Mouse (Mus musculus) ES-E14 (cell line): Measurements from ENCODE around the gene Gm35549. TPM values are rescaled to one million over a fixed set of nuclear protein-coding genes. Genes with fewer than 3 reads are reported as not detected.
A peak's percentile ranks its signal among the peaks of the same experiment; 100 is the strongest.

Experiments
- DNase-seq: peaks from one replicate; pipeline ENCODE4 v3.0.0-alpha.2; 2013; ENCODE audit warnings: low read depth, low spot score
- H3K27ac ChIP-seq: 2 replicates; pipeline ENCODE4 v1.5.1; 2012; ENCODE audit warnings: low read depth, mild to moderate bottlenecking, low read length, moderate library complexity, mixed read lengths; ENCODE audit not compliant: poor library complexity, insufficient read depth, severe bottlenecking
- H3K36me3 ChIP-seq: 2 replicates; pipeline ENCODE4 v1.6.1; 2012; ENCODE audit warnings: mild to moderate bottlenecking, low read length, moderate library complexity, mixed read lengths; ENCODE audit not compliant: control insufficient read depth, poor library complexity, insufficient read depth, severe bottlenecking
- H3K4me1 ChIP-seq, 2 experiments: fragments of 150-350 bp in 1 of 2; sonication (generic) in 1 of 2; 2 replicates each; pipeline ENCODE4 v1.6.1; 2012; ENCODE audit warnings: low read length in 2 of 2, mild to moderate bottlenecking in 1 of 2, mixed read lengths in 1 of 2; ENCODE audit not compliant: control insufficient read depth in 2 of 2, insufficient read depth in 2 of 2, poor library complexity in 1 of 2
- H3K4me3 ChIP-seq, 2 experiments: fragments of 150-350 bp in 1 of 2; sonication (generic) in 1 of 2; 2 replicates each; pipeline ENCODE4 v1.5.1; 2012; ENCODE audit warnings: low read length in 2 of 2, low read depth in 1 of 2, mild to moderate bottlenecking in 1 of 2, mixed read lengths in 1 of 2; ENCODE audit not compliant: insufficient read depth in 1 of 2, poor library complexity in 1 of 2, severe bottlenecking in 1 of 2
- H3K9ac ChIP-seq: 2 replicates; pipeline ENCODE4 v1.6.1; 2012; ENCODE audit warnings: low read depth, mild to moderate bottlenecking, low read length, mixed read lengths; ENCODE audit not compliant: poor library complexity, insufficient read depth, severe bottlenecking
- H3K9me3 ChIP-seq: fragments of 150-350 bp; sonication (generic); 2 replicates; pipeline ENCODE4 v1.6.1; 2012; ENCODE audit warnings: low read depth, mild to moderate bottlenecking, low read length; ENCODE audit not compliant: control insufficient read depth, insufficient read depth
- CHD2 ChIP-seq: IDR thresholded peaks from 2 replicates; pipeline ENCODE4 v1.6.1; 2014; ENCODE audit warnings: mild to moderate bottlenecking, low read depth, low read length, inconsistent platforms
- HCFC1 ChIP-seq: IDR thresholded peaks from 2 replicates; pipeline ENCODE4 v1.6.1; 2012; ENCODE audit warnings: low read length, inconsistent platforms, borderline replicate concordance; ENCODE audit not compliant: insufficient read depth
- MAFK ChIP-seq: IDR thresholded peaks from 2 replicates; pipeline ENCODE4 v1.6.1; 2014; ENCODE audit warnings: mild to moderate bottlenecking, low read depth, low read length, inconsistent platforms; ENCODE audit not compliant: insufficient read depth
- ZC3H11A ChIP-seq: IDR thresholded peaks from 2 replicates; pipeline ENCODE4 v1.6.1; 2012; ENCODE audit warnings: low read depth, mild to moderate bottlenecking, inconsistent platforms, low read length, borderline replicate concordance
- ZNF384 ChIP-seq: IDR thresholded peaks from 2 replicates; pipeline ENCODE4 v1.6.1; 2012; ENCODE audit warnings: low read depth, low read length, inconsistent platforms
- in situ Hi-C, 2 experiments: fragments of 600-800 bp; cut with MboI; formaldehyde crosslinking; loops; one replicate each; pipeline ENCODE4 v1.15.1; 2025; ENCODE audit warnings: low sequenced_read_pairs in 2 of 2, inconsistent platforms in 1 of 2; ENCODE audit not compliant: unreplicated experiment in 2 of 2
- total RNA-seq: library from RNA; depleted of rRNA; stranded (reverse); fragments of 300-350 nt; gene quantifications from 2 replicates; pipeline ENCODE4 v1.2.3, GENCODE M21; 2012; rRNA removed

Gene Gm35549
- total RNA-seq, result 0.27 TPM in 1 of 2 replicates, not detected in the other

GRCm38 (mm10) chr9:122843760-122844159 is at the start of gene Gm35549:
Gm35549 (minus strand) TSS chr9:122844035.
- Histone ChIP-seq H3K27ac (no peak within 1 kb of the TSS), H3K9ac (no peak within 1 kb of the TSS), H3K9me3 (no peaks in the 10 kb centered on the region), H3K4me1 (peaks cover 0 to 3% of the 10 kb centered on the region in 2 experiments; a peak in 2 of 4 replicates), H3K36me3 (no peaks in the 10 kb centered on the region), H3K4me3 (no peak within 1 kb of the TSS)
- TF ChIP-seq ZNF384 (no peak), CHD2 (no peak), MAFK (no peak), ZC3H11A (no peak)
- DNase-seq, result no peak
- in situ Hi-C loops, result no loop called here

- no peaks in the 10 kb centered on the region for H3K9me3 ChIP-seq
- in situ Hi-C loops, result no loop called here
- no peaks in the 10 kb centered on the region for H3K36me3 ChIP-seq
- peak overlapping the region; percentile 75 for H3K9ac ChIP-seq
- H3K27ac ChIP-seq, result no peak overlapping the region
- H3K4me3 ChIP-seq, result peak overlapping the region; percentile 72 to 84
- DNase-seq, result no peak
- peaks cover 0 to 1% of the 10 kb centered on the region in 2 experiments; a peak in 1 of 4 replicates for H3K4me1 ChIP-seq
- TF ChIP-seq ZNF384 (0 out of 2 replicates have a peak, but pooled peaks have one; percentile 29), HCFC1 (no peak), MAFK (no peak), ZC3H11A (no peak), CHD2 (no peak)
Observed at GRCm38 (mm10) chr9:122886372-122887179, 42.7 kb upstream of the Gm35549 start.

GRCm38 (mm10) chr9:122885385-122885784 is 41.5 kb upstream of the Gm35549 start, which contains the start of gene Zkscan7:
Zkscan7 (plus strand) TSS chr9:122885685.
- peak within 1 kb of the TSS in 1 of 2 experiments; percentile 84; a peak in 3 of 4 replicates for H3K4me3 ChIP-seq
- DNase-seq, result no peak
- peaks cover 0 to 1% of the 10 kb centered on the region in 2 experiments; a peak in 1 of 4 replicates for H3K4me1 ChIP-seq
- no peak within 1 kb of the TSS for H3K27ac ChIP-seq
- no peak within 1 kb of the TSS for H3K9ac ChIP-seq
- H3K9me3 ChIP-seq, result no peaks in the 10 kb centered on the region
- TF ChIP-seq HCFC1 (no peak), ZNF384 (no peak), CHD2 (no peak), ZC3H11A (no peak), MAFK (no peak)
- no peaks in the 10 kb centered on the region for H3K36me3 ChIP-seq
- in situ Hi-C loops, result no loop called here

- no peak for DNase-seq
- H3K9me3 ChIP-seq, result no peaks in the 10 kb centered on the region
- TF ChIP-seq ZC3H11A (no peak), ZNF384 (no peak), HCFC1 (no peak), MAFK (no peak), CHD2 (no peak)
- in situ Hi-C loops, result no loop called here
- no peak overlapping the region for H3K27ac ChIP-seq
- H3K9ac ChIP-seq, result no peak overlapping the region
- H3K36me3 ChIP-seq, result no peaks in the 10 kb centered on the region
- no peaks in the 10 kb centered on the region for H3K4me1 ChIP-seq
- no peak overlapping the region for H3K4me3 ChIP-seq
Observed at GRCm38 (mm10) chr9:122875145-122875544, 31.3 kb upstream of the Gm35549 start.
